Mouse (Mus musculus): Measurements from ENCODE around the gene Alppl2. TPM values are rescaled to one million over a fixed set of nuclear protein-coding genes. Genes with fewer than 3 reads are reported as not detected.

The Alppl2 gene
- total RNA-seq, 4 experiments from 2014 or later, result not detected

- no peak for DNase-seq (ENCODE audit: low spot score in 2 of 2)
Measured at GRCm38 (mm10) chr1:87050700-87051099, 39.0 kb downstream of the Alppl2 start.

GRCm38 (mm10) chr1:87050072-87050471, 39.7 kb downstream of the Alppl2 start:
- DNase-seq (ENCODE audit: low spot score in 2 of 2), result no peak

- peak; percentile 18 to 44 for DNase-seq (ENCODE audit: low spot score in 2 of 2)
Measured at GRCm38 (mm10) chr1:87041814-87042438, 47.8 kb downstream of the Alppl2 start.

DNA sequence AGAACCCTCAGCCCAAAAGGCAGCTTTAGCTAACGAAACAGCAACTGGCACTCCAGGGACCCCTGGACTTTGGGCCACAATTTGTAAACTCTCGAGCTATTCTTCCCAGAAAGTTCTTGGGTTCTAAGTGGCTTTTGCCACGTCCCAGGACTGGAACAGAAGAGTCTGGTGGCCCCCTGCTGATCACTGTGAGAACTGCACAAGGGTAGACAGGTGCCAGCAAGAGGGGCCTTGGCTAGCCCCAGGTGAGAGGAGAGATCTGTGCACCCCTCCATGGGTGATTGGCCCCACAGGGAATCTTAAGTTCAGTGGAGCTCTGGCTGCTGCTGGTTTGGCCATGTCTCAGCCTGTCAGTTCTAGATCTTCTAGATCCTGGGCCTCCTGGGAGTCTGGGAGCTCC, 48.6 kb downstream of the Alppl2 start:
- DNase-seq (ENCODE audit: low spot score in 2 of 2), result peak; percentile 46 to 61

- no peak for DNase-seq (ENCODE audit: low spot score in 2 of 2)
Measured at GRCm38 (mm10) chr1:87038477-87039070, 51.2 kb downstream of the Alppl2 start.

Other genes starting within 250 kb of the Alppl2 start
- gene Alpi, start 11.7 kb upstream of the Alppl2 start, total RNA-seq (2022), result not detected
- gene Akp3, start 35.0 kb upstream of the Alppl2 start, total RNA-seq (2022), result not detected
- not detected for gene Ecel1, start 66.6 kb upstream of the Alppl2 start, total RNA-seq (2022)
- not detected for gene Prss56, start 93.4 kb upstream of the Alppl2 start, total RNA-seq (2022)
- gene Chrnd, start 100.7 kb upstream of the Alppl2 start, total RNA-seq (2022), result 1 to 10 TPM; 1.9 to 2.9 (median 2.4) TPM
- under 1 TPM in 1 of 4 experiments, not detected in 3; 0.13 TPM for gene Chrng, start 114.7 kb upstream of the Alppl2 start, total RNA-seq (2022)
- 10 to 100 TPM; 51.7 to 54.8 (median 53.8) TPM for gene Eif4e2, start 124.0 kb upstream of the Alppl2 start, total RNA-seq (2022)
- 1 to 10 TPM; 1.7 to 3.4 (median 2.9) TPM for gene Efhd1, start 174.4 kb upstream of the Alppl2 start, total RNA-seq (2022)
- 10 to 100 TPM; 33.1 to 40.4 (median 39.0) TPM for gene Gigyf2, start 237.1 kb upstream of the Alppl2 start, total RNA-seq (2022)